Mouse (Mus musculus) spleen, postnatal 10 days (tissue): ENCODE data around the gene Necab3.

ENCODE experiments used
- DNase-seq, 2 experiments: peaks; one replicate each; pipeline ENCODE4 v3.0.0; 2021 to 2022; ENCODE audit warnings: low spot score in 2 of 2

Gene Necab3

GRCm38 (mm10) chr2:154558264-154559039 is at the start of gene Necab3:
Gene Necab3 (minus strand): TSS chr2:154558890.
- DNase-seq, result peak; percentile 37 to 67

GRCm38 (mm10) chr2:154606965-154607364 is 48.3 kb upstream of the Necab3 start:
- no peak for DNase-seq

DNA sequence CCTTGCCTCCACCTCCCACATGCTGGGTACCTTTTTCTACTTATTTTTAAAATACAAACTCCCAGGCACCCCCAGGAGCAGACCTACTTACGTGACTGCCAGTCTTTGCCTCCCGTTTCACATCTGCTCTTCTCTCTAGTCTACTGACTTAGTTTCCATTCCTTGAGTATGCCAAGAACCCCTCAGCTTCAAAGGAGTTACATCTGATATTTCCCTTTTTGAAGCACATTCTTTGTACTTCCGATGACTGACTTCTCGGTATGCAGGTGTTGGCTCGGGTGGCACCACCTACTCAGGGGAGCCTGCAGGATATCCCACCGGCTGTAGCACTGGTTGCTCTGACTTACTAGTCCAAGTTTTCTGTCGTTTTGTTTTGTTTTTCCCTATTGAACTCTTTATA is 45.5 kb upstream of the Necab3 start:
- DNase-seq, result no peak

GRCm38 (mm10) chr2:154603638-154604153 is 45.0 kb upstream of the Necab3 start, which contains the start of gene Pxmp4:
Gene Pxmp4 (minus strand): TSS chr2:154603708.
- peak; percentile 98 to 99 for DNase-seq

- DNase-seq, result no peak
These were observed 44.4 kb upstream of the Necab3 start for GRCm38 (mm10) chr2:154603007-154603637.

- no peak for DNase-seq
These were observed 42.6 kb upstream of the Necab3 start for GRCm38 (mm10) chr2:154601324-154601723.

DNA sequence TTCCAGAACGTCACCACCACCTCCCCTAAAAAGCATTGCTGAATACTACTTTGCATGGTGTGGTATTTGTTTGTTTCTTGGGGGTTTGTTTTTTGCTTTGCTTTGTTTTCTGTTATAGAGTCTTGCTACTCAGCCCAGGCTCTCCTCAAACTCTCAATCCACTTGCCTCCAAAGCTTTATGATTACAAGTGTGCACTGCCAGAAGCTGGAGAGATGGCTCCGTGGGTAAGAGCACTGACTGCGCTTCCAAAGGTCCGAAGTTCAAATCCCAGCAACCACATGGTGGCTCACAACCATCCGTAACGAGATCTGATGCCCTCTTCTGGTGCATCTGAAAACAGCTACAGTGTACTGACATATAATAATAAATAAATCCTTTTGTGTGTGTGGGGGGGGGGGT is 41.9 kb upstream of the Necab3 start:
- DNase-seq, result no peak

DNA sequence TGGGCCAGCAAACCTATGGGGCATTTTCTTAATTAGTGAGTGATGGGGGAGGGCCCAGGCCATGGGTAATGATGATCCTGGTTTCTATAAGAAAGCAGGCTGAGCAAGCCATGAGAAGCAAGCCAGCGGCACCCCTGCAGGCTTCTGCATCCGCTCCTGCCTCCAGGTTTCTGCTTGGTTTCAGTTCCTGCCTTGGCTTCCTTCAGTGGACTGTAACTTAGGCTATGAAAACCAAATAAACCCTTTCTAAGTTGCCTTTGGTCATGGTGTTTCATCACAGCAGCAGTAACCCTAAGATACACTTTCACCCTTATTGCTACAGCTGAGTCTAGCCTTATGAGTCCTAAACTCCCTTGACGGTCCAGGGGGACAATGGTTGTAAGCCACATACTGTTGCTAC is 38.7 kb upstream of the Necab3 start:
- no peak for DNase-seq

DNA sequence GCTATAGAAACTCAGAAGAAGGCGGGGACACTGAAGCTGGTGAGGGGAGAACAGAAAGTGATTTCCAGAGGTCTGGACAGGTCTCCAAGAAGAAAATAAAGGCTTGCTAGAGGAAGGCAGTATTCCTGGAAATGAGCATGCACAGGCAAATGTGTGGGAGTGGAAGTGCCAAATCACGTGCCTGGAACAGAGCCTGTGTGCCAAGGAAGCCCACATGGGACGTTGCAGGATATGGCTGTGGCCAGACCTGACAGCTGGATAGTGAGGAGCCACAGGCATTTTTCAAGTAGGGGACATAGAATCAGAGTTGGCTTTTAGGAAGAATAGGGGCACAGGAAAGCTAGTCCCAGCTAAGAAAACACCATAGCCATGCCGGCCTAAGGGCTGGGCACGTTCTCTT is 37.1 kb upstream of the Necab3 start:
- no peak for DNase-seq

GRCm38 (mm10) chr2:154593025-154593424 is 34.3 kb upstream of the Necab3 start:
- peak in 1 of 2 experiments; percentile 53 for DNase-seq

- no peak for DNase-seq
These were observed 32.5 kb upstream of the Necab3 start for GRCm38 (mm10) chr2:154591239-154591638.

- no peak for DNase-seq
These were observed 30.4 kb upstream of the Necab3 start for GRCm38 (mm10) chr2:154589051-154589450.

DNA sequence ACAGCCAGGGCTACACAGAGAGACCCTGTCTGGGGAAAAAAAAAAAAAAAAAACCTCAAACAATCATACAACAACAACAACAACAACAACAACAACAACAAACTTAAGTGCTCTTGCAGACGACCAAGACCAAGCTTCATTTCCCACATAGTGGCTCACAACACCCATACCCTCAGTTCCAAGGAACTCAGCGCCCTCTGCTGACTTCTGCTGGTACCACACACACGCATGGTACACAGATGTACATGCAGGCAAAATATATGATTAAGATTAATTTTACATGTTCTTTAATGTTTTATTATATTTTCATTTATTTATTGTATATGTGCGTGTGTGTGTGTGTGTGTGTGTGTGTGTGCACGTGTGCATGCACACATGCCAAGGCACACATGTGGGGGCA is 27.7 kb upstream of the Necab3 start:
- peak; percentile 38 to 80 for DNase-seq

- no peak for DNase-seq
These were observed 26.4 kb upstream of the Necab3 start for GRCm38 (mm10) chr2:154584931-154585601.

- DNase-seq, result no peak
These were observed 25.5 kb upstream of the Necab3 start for GRCm38 (mm10) chr2:154583906-154584872.

GRCm38 (mm10) chr2:154581421-154581820 is 22.7 kb upstream of the Necab3 start:
- DNase-seq, result no peak

DNA sequence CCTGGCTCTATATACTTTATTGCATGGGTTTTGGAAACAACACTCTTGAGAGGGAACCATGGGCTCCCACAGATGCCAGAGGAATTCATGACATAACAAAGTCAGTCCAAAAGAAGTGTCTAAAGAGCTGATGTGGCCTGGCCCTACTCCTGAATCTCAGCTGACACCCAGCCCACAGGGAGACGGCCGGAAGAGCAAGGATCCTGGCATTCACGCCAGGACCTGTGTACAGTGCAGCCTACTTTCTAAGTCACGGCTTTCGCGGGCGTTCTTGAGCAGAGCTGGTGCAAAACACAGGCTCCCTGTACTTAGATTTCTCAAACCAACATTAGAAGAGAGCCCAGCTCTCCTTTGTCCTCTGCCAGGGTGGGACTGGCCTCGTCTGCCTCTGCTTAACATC is 21.9 kb upstream of the Necab3 start:
- DNase-seq, result no peak

GRCm38 (mm10) chr2:154577744-154578067 is 19.0 kb upstream of the Necab3 start:
- DNase-seq, result no peak

DNA sequence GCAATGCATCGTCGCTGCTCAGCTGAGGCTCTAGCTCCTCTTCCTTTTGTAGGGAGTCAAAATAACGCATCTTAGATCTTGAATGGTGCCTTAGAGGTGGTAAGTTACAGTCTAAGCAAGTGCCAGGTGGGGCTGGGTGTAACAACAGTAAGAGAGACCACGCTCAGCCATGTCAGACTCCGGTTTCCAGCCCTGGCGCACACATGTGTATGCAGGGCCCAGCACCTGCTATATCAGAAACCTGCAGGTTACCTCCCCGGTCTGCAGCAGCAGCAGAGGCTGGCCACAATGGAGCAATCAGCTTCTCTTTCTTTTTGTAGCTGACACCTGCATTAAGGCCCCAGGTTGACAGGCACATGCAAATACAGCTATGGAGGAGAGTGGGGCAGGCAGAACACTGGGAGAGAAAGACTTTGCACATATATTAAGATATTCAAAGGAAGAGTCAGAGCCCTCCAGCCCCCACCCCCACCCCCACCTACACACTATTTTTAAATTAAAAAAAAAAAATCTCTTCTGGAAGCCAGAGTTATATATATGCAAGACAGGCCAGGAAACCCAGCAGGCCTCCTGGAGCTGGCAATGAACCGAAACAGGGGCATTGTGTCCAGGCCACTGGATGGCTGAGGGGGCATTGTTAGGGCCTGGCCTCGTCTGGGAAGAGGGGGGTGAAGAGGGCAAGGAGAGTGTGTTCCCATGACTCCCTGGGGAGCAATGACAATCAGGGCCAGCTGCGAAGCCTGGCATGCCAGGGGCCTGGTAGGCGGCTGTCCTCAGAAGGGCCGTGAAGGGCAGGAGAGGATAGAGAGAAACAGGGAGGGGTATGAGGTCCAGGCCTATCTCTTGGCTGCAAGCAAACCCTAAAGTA is 18.4 kb upstream of the Necab3 start:
- DNase-seq, result no peak

- peak; percentile 28 to 57 for DNase-seq
These were observed 15.6 kb upstream of the Necab3 start for GRCm38 (mm10) chr2:154574271-154574670.
